Mouse (Mus musculus): ENCODE results near the gene Bace2.

DNA sequence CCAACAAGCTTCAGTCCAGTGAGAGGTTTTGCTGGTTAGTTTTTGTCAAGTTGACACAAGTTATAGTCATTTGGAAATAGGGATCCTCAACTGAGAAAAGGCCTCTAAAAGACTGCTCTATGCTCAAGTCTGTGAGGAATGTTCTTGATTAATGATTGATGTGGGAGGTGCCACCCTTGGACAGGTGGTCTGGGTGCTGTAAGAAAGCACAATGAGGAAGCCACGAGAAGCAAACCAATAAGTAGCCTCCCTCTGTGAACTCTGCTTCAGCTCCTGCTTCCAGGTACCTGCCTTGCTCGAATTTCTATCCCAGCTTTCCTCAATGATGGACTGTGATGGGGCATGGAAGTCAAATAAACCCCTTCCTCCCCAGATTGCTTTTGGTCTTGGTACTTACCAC is 9.6 kb downstream of the Bace2 start:
- TF ChIP-seq CTCF (IDR thresholded peaks at IDR 0.05; ENCODE audit: control insufficient read depth, insufficient read depth, insufficient read length) (no peak), MYOD1 (IDR thresholded peaks at IDR 0.05; ENCODE audit: control insufficient read depth, insufficient read length, low read depth) (no peak), FOSL1 (IDR thresholded peaks at IDR 0.05; ENCODE audit: insufficient read depth, low read length, poor library complexity, severe bottlenecking) (no peak)

Measured in C2C12 (cell line).